Mouse (Mus musculus) layer of hippocampus, postnatal 36 days (tissue): Measurements from ENCODE around the gene Cpm. TPM values are rescaled to one million over a fixed set of nuclear protein-coding genes. Genes with fewer than 3 reads are reported as not detected.
"Not testable (repeated sequence)": the region's sequence is repeated elsewhere in the genome, so short reads cannot be mapped to it uniquely, and the experiment has no call there.

Source experiments
- DNase-seq, 2 experiments: peaks; one replicate each; pipeline ENCODE4 v3.0.0; 2022
- total RNA-seq, 2 experiments: library from RNA; stranded (reverse); gene quantifications; 2 replicates each; pipeline ENCODE4 v1.2.3; 2021

Gene Cpm
- total RNA-seq, 2 experiments from 2014 or later: 9.1 to 9.4 TPM

DNA sequence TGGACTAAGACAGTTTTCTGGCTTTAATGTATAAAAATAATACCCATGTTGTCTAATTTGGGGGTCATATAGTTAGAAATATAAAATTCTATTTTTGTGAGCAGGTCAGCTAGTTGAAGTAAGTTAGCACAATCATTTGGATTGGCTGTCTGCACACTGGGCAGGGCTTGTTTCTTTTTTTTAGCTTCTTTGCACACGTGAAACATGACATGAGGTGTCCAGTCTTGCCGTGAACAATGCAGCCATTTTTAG, 60.7 kb downstream of the Cpm start:
- no peak for DNase-seq

DNA sequence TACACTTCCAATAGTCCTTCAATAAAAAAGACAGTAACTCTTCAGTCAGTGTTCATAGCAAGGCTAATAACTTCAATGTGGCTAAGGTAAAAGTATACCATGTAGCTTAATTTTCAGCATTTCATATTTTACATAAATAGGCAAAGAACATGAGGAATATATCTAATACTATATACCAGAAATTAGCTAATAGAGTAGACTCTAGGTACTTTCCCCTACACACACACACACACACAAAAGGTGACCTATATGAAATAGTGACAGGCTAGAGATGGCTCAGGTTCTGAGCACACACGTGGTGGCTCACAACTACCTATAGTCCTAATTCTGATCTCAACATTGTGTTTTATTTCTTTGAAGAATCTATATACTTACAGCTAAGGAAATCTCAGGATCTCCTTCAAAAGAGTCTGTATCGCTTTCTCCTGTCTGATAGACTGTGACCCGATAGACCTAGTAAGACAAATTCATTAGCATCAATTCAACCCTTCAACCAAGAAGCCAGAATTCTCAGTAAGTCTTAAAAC, 61.5 kb downstream of the Cpm start:
- no peak for DNase-seq

DNA sequence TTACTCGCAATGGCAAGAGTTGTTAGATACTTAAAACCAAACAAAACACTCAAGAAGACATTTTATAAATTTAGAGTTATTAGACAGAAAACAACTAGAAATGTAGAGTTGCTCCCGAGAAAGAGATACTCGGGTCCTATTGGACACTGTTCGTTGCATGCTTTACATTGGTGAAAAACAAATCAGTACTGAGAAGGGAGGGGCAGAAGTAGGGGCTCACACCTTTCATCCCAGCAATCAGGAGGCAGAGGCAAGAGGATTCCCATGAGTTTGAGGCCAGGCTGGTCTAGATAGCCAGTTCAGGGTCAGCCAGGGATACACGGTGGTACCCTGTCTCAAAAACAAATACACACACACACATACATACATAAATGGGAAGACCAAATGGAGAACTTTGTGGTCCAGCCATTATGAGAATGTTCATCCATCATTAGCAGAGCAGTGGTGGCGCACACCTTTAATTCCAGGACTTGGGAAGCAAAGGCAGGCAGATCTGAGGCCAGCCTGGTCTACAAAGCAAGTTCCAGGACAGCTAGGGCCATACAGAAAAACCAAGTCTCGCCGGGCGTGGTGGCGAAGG, 62.2 kb downstream of the Cpm start:
- DNase-seq: no peak

DNA sequence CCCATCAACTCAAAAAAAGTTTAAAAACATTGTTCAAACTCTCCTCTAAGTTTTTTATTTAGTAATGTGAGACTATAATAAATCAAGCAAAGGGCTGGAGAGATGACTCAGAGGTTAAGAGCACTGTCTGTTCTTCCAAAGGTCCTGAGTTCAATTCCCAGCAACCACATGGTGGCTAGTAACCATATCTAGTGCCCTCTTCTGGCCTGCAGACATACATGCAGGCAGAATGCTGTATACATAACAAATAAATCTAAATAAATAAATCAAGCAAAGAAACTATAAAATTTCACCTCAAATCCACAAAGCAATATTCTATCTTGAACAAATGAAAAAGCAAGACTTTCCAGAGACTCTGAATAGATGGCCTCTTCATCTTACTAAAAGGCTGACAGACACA, 62.9 kb downstream of the Cpm start:
- no peak for DNase-seq

DNA sequence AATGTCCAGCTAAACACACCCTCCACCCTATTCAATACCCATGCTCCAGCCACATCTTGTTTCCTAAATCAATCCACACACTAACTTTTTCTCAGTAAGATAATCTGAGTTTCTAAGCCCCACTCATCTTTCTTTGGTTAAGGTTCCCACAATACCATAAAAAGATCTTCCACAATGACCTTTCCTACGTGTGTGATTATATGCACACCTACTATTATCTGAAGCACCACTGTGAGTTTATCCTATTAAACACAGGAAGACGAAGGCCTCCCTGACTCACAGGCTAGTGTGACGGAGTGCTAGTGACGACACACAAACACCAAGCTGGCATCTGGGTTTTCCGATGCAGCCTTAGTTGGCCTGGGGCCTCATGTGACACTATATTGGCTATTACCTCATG, 63.7 kb downstream of the Cpm start:
- no peak for DNase-seq

DNA sequence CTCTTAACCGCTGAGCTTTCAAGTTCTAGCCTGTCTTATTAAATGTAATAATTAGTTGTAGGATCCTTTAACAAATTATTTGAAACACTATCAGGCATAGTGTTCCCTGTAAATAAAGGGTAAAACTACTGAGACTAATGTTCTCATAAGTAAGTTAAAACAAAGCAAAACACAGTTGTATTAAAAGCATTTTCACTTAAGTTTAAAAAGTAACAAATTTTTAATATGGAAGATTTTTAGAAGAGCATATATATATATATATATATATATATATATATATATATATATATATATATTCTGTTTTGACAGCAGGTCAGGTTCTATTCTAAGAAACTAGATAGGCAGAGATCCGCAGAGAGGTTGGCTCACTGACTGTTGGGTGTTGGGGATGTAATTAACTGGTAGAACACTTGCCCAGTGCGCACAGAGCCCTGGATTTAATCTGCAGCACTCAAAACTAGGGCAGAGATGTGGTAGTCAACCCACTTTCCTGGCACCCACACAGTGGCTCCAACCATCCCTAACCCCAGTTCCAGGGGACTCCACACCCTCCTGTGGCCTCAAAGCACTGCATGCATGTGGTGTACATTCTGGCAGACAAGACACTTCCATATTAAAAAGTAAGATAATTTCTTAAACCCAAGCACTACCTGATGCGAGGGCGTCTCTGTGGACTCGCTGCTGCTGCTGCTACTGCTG, 65.1 kb downstream of the Cpm start:
- DNase-seq: no peak

DNA sequence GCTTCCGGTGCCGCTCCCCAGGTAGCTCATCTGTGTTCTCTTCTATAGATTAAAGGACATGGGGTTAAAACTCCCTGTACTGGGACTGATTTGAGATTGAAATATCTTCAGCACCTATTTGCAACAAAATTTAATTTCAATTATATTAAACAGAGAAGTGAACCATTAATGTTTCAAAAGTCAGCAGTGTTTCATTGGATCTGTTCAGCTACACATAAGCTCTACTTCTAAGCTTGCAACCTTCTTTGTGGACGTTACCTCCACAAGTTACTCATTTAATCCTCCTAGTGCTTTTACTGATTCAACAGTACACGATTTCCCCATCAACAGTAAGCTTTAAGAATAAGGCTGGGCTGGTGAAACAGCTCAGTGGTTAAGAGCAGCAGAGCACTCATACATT, 65.7 kb downstream of the Cpm start:
- no peak for DNase-seq

DNA sequence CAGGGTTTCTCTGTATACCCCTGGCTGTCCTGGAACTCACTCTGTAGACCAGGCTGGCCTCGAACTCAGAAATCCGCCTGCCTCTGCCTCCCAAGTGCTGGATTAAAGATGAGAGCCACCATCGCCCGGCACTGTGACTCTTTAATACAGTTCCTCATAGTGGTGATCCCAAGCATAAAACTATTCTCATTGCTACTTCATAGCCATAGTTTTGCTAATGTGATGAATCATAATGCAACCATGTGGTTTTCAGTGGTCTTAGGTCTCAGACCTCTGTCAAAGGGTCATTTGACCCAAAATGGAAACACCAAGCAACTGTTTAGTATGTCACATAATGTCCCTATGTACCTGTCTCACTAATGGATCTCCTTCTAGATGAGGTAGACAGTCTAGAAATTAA, 66.3 kb downstream of the Cpm start:
- no peak for DNase-seq

DNA sequence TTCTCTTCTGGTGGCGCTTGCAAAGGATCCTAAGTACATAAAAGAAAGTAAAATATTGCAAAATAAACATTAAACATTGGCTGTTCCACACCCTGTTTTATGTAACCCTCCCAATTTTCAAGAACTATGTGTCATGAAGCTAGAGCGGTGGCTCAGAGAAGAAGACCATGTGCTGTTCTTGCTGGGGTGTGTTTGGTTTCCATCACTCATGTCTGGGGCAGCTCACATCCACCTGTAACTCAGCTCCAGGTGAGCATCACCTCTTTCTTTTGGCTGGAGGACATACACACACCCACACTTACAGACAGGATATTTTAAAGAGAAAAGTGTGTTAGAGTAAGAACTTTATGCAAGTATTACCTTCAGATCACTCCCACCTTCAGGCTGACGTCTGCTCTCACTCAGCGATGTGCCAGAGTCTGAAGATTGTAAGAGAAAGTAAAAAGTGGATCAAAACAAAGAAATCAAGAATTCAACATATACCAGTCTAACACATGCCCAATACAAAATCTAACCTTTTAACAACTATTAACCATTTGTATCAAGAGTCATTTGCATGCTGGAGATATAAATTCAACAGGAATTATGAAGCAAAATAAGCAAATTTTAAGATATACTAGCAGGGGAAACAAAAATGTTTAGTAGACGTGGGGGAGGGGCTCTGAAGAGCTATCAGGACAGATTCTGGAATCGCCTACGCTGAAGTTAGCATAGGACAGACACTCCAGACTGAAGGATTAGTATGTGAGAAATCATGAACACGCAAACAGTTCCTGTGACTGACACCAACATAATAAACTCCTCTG, 66.9 kb downstream of the Cpm start:
- no peak for DNase-seq

DNA sequence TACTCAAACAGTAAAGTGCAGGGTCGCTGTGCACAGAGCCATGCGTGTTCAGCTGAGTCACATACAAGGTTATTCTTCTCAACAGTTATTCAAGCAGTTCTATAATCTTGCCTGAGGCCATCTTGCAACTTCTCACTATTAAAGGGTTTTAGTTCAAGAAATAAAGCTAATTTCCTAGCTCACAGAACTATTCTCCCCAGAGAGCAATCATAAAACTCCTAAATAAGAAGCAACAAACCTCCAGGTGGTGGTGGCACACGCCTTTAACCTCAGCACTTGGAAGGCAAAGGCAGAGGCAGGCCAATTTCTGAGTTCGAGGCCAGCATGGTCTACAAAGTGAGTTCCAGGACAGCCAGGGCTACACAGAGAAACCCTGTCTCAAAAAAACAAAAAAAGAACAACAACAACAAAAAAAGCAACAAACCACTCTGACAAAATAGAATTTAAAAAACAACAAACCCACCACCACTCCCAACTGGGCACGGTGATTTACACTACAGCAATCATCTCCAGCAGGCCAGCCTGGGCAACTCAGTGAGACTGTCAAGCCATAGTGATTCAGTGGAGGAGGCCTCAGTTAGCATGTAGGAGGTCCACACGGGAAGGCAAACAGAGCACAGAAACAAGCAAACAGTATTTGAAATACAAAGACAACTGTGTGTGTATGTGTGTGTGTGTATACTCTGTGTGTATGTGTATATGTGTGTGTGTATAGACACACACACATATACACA, 67.7 kb downstream of the Cpm start:
- DNase-seq: no peak

DNA sequence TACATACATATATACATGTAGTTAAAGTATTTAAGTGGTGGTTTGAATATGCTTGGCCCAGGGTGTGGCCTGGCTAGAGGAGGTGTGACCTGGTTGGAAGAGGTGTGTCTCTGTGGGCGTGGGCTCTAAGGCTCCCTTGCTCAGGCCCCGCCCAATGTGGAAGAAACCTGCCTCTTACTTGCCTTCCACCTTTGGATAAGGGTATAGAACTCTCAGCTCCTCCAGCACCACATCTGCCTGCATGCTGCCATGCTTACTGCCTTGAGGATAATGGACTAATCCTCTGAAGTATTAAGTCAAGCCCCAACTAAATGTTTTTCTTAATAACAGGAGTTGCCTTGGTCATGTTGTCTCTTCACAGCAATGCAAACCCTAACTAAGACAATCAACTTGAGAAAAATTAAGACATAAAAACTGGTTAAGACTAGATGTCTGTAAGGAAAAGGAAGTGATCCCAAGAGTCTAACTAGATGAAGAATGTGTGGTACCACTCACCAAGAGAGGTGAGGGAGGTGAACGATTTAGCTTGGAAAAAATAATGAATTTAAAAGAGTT, 68.3 kb downstream of the Cpm start:
- no peak for DNase-seq

DNA sequence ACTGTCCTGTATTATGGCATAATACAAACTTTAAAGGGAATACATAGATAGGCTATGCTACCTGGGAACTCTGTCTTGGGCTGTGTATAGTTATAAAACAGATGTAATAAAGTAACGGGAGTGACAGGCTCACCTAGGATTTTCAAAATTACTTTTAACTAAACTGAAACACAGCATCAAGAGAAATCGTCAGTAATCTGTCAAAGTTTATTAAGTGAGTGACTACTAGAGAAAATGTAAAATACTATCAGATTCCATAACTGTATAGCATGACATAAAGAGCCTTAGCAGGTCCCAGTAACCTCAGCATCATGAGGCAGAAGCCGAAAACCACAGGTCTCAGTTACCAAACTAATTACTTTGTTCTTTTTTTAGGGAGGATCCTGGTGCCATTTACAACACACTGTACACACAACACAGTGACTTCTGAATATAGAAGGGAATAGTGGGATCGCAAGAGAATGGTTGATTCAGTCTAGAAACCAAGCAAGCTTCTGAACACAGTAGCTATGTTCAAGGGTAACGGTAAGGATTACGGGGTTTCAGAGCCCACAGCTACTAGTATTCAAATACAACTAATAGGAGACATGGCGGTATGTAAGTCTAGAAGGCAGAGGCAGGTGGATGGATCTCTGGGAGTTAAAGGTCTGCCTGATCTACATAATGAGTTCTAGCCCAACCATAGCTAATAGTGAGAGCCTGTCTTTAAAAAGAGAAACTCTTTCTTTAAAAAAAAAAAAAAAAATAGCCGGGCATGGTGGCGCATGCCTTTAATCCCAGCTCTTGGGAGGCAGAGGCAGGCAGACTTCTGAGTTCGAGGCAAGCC, 69.2 kb downstream of the Cpm start:
- DNase-seq: no peak

DNA sequence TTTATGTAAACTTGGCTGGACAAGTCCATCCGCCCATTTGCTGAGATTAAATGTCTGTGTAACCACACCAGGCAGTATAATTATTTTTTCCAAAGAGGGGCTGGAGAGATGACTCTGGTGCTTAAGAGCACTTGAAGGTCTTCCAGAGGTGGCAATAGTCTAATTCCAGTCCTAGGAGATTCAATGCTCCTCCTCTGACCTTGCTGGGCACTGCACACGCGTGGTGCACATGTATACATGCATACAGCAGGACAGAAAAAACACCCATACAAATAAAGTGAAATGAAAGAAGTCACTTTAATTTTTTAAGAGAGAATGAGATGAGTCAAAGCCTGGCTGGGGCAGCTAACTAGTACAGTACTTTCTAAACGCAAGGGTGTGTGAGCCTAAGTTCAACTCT, 70.6 kb downstream of the Cpm start:
- DNase-seq: no peak

DNA sequence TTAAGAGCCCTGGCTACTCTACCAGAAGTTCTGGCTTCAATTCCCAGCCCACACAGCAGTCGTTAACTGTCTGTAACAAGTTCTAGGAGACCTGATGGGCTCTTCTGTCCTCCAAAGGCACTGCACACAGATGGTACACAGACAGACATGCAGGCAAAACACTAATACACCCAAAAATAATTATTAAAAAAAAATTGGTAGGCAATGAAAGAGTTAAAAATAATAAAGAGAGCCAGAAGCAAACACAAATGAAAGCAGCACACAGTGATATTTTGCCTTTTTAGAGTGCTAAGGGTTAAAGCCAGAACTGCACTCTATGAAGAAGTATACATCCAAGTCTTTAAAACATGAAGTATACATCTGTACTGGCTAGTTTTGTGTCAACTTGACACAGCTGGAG, 71.2 kb downstream of the Cpm start:
- no peak for DNase-seq

DNA sequence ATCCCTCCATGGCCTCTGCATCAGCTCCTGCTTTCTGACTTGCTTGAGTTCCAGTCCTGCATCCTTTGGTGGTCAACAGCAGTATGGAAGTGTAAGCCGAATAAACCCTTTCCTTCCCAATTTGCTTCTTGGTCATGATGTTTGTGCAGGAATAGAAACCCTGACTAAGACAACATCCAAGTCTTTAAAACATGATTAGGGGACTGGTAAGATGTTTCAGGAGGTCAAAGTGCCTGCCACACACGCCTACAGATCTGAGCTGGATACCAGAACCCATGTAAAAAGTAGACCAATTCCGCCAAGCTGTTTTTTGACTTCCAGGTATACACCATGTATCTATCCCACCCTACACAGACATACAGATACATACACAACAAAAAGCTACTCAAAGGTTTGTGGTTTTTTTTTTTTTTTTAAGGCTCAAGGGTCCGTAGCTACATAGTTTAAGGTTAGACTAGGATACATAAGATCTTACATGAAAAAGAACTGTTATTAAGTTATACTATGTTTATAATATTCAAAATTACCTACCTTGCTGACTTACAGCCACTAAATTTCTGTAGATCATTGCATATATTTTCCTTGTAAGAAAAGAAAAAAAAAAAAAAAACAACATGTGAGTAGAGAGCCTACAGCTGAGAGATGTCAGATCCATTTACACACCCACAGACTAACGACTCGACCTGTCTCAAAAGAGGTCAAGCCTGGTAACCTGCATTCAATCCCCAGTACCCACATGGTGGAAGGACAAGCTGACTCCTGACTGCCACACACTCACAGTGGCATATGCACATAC, 71.9 kb downstream of the Cpm start:
- no peak for DNase-seq

DNA sequence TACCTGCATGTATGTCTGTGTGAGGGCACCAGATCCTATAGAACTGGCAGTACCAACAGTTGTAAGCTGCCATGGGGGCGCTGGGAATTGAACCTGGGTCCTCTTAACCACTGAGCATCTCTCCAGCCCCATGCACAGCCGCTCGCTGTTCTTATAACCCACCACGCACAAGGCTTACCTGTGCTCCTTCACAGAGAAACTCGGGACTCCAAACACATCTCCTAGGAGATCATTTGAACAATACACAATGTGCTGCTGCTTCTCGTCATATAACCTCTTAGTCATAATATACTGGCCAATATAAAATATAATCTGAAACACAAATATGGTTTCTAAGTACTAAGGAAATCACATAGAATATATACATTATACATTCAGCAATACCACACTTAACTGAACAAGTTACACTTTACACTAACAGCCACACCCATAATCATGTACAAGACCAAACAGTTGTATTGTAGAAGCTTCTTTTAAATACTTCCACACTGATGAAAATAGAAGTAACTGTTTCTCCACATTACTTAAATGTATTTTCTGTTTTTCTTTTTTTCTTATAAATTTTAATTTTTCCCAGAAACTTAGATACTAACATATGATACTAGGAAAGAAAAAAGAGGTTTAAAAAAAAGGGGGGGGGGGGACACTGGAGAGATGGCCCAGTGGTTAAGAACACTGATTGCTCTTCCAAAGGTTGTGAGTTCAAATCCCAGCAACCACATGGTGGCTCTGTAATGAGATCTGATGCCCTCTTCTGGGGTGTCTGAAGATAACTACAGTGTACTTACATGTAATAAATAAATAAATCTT, 72.9 kb downstream of the Cpm start:
- no peak for DNase-seq

DNA sequence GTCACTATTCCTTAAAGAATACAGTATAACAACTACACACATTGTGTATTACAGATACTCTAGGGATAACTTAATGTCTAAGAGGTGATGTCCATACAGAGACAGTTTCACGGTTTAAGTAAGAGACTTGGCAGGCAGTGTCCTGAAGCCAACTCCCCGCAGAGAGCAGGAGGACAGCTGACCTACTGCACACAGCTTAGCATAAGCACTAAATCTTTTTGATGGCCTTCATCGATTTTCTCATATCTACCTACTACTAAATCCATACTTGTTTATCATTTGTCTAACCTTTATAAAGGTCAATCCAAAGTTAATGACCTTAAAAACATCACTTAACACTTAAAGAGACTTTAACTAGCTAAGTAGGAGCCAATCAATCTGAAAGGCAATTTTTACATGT, 74.2 kb downstream of the Cpm start:
- DNase-seq: no peak

DNA sequence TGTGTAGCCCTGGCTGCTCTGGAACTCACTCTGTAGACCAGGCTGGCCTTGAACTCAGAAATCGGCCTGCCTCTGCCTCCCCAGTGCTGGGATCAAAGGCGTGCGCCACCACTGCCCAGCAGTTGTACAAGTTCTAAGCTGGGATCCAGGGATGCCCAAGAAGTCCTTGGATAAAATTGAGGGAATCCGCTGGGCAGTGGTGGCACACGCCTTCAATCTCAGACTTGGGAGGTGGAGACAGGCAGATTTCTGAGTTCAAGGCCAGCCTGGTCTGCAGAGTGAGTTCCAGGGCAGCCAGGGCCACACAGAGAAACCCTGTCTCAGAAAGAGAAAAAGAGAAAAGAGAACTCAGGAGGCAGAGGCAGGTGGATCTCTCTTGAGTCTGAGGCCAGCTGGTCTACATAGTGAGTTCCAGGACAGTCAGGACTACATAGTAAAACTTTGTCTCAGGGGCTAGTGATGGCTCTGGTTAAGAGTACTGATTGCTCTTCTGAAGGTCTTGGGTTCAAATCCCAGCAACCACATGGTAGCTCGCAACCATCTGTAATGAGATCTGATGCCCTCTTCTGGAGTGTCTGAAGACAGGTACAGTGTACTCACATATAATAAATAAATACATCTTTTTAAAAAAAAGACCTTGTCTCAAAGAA, 75.1 kb downstream of the Cpm start:
- not testable (repeated sequence) for DNase-seq

DNA sequence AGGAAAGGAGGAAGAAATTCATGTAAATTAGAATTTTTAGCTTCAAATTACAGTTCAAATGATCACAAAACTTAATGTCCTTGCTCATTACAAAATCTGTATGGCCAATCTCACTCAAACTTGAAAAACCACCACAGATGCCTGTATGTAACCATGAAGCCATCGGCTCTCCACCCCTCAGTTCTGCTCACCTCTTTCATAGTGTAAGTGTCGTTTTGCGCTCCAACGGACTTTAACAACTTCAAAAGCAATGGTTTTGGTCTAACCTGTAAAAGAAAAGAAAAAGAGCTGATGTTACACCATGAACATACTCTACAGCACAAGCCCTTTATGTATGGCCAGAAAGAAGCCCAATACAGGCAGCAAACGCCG, 75.7 kb downstream of the Cpm start:
- no peak for DNase-seq

DNA sequence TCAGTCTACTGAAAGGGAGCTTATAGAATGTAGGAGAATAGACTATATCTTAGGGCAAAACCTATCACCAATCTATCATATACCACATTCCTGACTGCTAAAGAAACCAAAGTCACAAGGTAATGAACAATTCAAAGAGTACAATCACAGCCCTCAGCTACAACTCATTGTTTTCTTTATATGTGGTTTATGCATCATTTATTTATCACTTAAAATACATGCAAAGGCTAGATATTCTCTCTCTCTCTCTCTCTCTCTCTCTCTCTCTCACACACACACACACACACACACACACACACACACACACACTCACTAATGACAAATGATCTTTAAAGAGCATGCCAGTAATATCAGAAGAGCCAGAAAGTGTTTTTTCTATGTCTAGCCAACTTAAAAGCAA, 76.5 kb downstream of the Cpm start:
- DNase-seq: no peak
